Mouse (Mus musculus): ENCODE measurements around the gene Aes. TPM values are rescaled to one million over a fixed set of nuclear protein-coding genes. Genes with fewer than 3 reads are reported as not detected.

Aes gene
- 37.6 TPM for polyA plus RNA-seq (2014; fragmentation: Illumina TruSeq; extraction: RNeasy Lipid Tissue Mini Kit (QIAGEN cat#74804); ENCODE audit: low read depth, low replicate concordance)

GRCm38 (mm10) chr10:81559163-81559626, at the start of gene Aes:
TSS of gene Aes (plus strand) at chr10:81559488.

GRCm38 (mm10) chr10:81524051-81524605, 35.2 kb upstream of the Aes start, which contains the start of gene Gna15:
TSS of gene Gna15 (minus strand) at chr10:81524225.

GRCm38 (mm10) chr10:81545161-81545747, 14.0 kb upstream of the Aes start, which contains the start of gene Gna11:
TSS of gene Gna11 (minus strand) at chr10:81545190.

GRCm38 (mm10) chr10:81574081-81575056, 15.1 kb downstream of the Aes start, which contains the start of gene Tle2:
TSS of gene Tle2 (plus strand) at chr10:81574561.

GRCm38 (mm10) chr10:81600738-81601203, 41.5 kb downstream of the Aes start, which contains the start of gene Tle6:
TSS of gene Tle6 (minus strand) at chr10:81601073.

GRCm38 (mm10) chr10:81605974-81606751, 46.9 kb downstream of the Aes start, which contains the start of gene BC025920:
TSS of gene BC025920 (plus strand) at chr10:81606270.

Other genes starting within 250 kb of the Aes start
- 0.24 TPM for gene Cactin, start 238.4 kb upstream of the Aes start, polyA plus RNA-seq (2014; fragmentation: Illumina TruSeq; extraction: RNeasy Lipid Tissue Mini Kit (QIAGEN cat#74804); ENCODE audit: low read depth, low replicate concordance)
- not detected for gene Tbxa2r, start 230.8 kb upstream of the Aes start, polyA plus RNA-seq (2014; fragmentation: Illumina TruSeq; extraction: RNeasy Lipid Tissue Mini Kit (QIAGEN cat#74804); ENCODE audit: low read depth, low replicate concordance)
- gene Gipc3, start 216.2 kb upstream of the Aes start, polyA plus RNA-seq (2014; fragmentation: Illumina TruSeq; extraction: RNeasy Lipid Tissue Mini Kit (QIAGEN cat#74804); ENCODE audit: low read depth, low replicate concordance): not detected
- 4.2 TPM for gene Hmg20b, start 209.0 kb upstream of the Aes start, polyA plus RNA-seq (2014; fragmentation: Illumina TruSeq; extraction: RNeasy Lipid Tissue Mini Kit (QIAGEN cat#74804); ENCODE audit: low read depth, low replicate concordance)
- gene Mfsd12, start 202.0 kb upstream of the Aes start, polyA plus RNA-seq (2014; fragmentation: Illumina TruSeq; extraction: RNeasy Lipid Tissue Mini Kit (QIAGEN cat#74804); ENCODE audit: low read depth, low replicate concordance): 0.24 TPM
- gene 4930404N11Rik, start 193.7 kb upstream of the Aes start, polyA plus RNA-seq (2014; fragmentation: Illumina TruSeq; extraction: RNeasy Lipid Tissue Mini Kit (QIAGEN cat#74804); ENCODE audit: low read depth, low replicate concordance): not detected
- gene Fzr1, start 181.0 kb upstream of the Aes start, polyA plus RNA-seq (2014; fragmentation: Illumina TruSeq; extraction: RNeasy Lipid Tissue Mini Kit (QIAGEN cat#74804); ENCODE audit: low read depth, low replicate concordance): 0.34 TPM
- gene Dohh, start 175.1 kb upstream of the Aes start, polyA plus RNA-seq (2014; fragmentation: Illumina TruSeq; extraction: RNeasy Lipid Tissue Mini Kit (QIAGEN cat#74804); ENCODE audit: low read depth, low replicate concordance): not detected
- gene Gm48551, start 175.0 kb upstream of the Aes start, polyA plus RNA-seq (2014; fragmentation: Illumina TruSeq; extraction: RNeasy Lipid Tissue Mini Kit (QIAGEN cat#74804); ENCODE audit: low read depth, low replicate concordance): not detected
- not detected for gene Gm48552, start 170.5 kb upstream of the Aes start, polyA plus RNA-seq (2014; fragmentation: Illumina TruSeq; extraction: RNeasy Lipid Tissue Mini Kit (QIAGEN cat#74804); ENCODE audit: low read depth, low replicate concordance)
- not detected for gene Smim24, start 166.4 kb upstream of the Aes start, polyA plus RNA-seq (2014; fragmentation: Illumina TruSeq; extraction: RNeasy Lipid Tissue Mini Kit (QIAGEN cat#74804); ENCODE audit: low read depth, low replicate concordance)
- 14.6 TPM for gene Nfic, start 103.9 kb upstream of the Aes start, polyA plus RNA-seq (2014; fragmentation: Illumina TruSeq; extraction: RNeasy Lipid Tissue Mini Kit (QIAGEN cat#74804); ENCODE audit: low read depth, low replicate concordance)
- not detected for gene Celf5, start 76.8 kb upstream of the Aes start, polyA plus RNA-seq (2014; fragmentation: Illumina TruSeq; extraction: RNeasy Lipid Tissue Mini Kit (QIAGEN cat#74804); ENCODE audit: low read depth, low replicate concordance)
- gene Ncln, start 63.1 kb upstream of the Aes start, polyA plus RNA-seq (2014; fragmentation: Illumina TruSeq; extraction: RNeasy Lipid Tissue Mini Kit (QIAGEN cat#74804); ENCODE audit: low read depth, low replicate concordance): 1.6 TPM
- not detected for gene S1pr4, start 59.4 kb upstream of the Aes start, polyA plus RNA-seq (2014; fragmentation: Illumina TruSeq; extraction: RNeasy Lipid Tissue Mini Kit (QIAGEN cat#74804); ENCODE audit: low read depth, low replicate concordance)
- not detected for gene Gna15, start 35.3 kb upstream of the Aes start, polyA plus RNA-seq (2014; fragmentation: Illumina TruSeq; extraction: RNeasy Lipid Tissue Mini Kit (QIAGEN cat#74804); ENCODE audit: low read depth, low replicate concordance)
- 4.4 TPM for gene Gna11, start 14.3 kb upstream of the Aes start, polyA plus RNA-seq (2014; fragmentation: Illumina TruSeq; extraction: RNeasy Lipid Tissue Mini Kit (QIAGEN cat#74804); ENCODE audit: low read depth, low replicate concordance)
- 4.2 TPM for gene Tle2, start 15.1 kb downstream of the Aes start, polyA plus RNA-seq (2014; fragmentation: Illumina TruSeq; extraction: RNeasy Lipid Tissue Mini Kit (QIAGEN cat#74804); ENCODE audit: low read depth, low replicate concordance)
- gene Tle6, start 41.6 kb downstream of the Aes start, polyA plus RNA-seq (2014; fragmentation: Illumina TruSeq; extraction: RNeasy Lipid Tissue Mini Kit (QIAGEN cat#74804); ENCODE audit: low read depth, low replicate concordance): 0.74 TPM
- 0.53 TPM for gene BC025920, start 46.8 kb downstream of the Aes start, polyA plus RNA-seq (2014; fragmentation: Illumina TruSeq; extraction: RNeasy Lipid Tissue Mini Kit (QIAGEN cat#74804); ENCODE audit: low read depth, low replicate concordance)
- gene Sirt6, start 68.3 kb downstream of the Aes start, polyA plus RNA-seq (2014; fragmentation: Illumina TruSeq; extraction: RNeasy Lipid Tissue Mini Kit (QIAGEN cat#74804); ENCODE audit: low read depth, low replicate concordance): 0.21 TPM
- gene Ankrd24, start 69.1 kb downstream of the Aes start, polyA plus RNA-seq (2014; fragmentation: Illumina TruSeq; extraction: RNeasy Lipid Tissue Mini Kit (QIAGEN cat#74804); ENCODE audit: low read depth, low replicate concordance): 1.6 TPM
- gene Gm10778, start 89.6 kb downstream of the Aes start, polyA plus RNA-seq (2014; fragmentation: Illumina TruSeq; extraction: RNeasy Lipid Tissue Mini Kit (QIAGEN cat#74804); ENCODE audit: low read depth, low replicate concordance): 5.2 TPM
- gene Zfp433, start 145.3 kb downstream of the Aes start, polyA plus RNA-seq (2014; fragmentation: Illumina TruSeq; extraction: RNeasy Lipid Tissue Mini Kit (QIAGEN cat#74804); ENCODE audit: low read depth, low replicate concordance): 8.0 TPM
- 4.1 TPM for gene Gm3055, start 211.7 kb downstream of the Aes start, polyA plus RNA-seq (2014; fragmentation: Illumina TruSeq; extraction: RNeasy Lipid Tissue Mini Kit (QIAGEN cat#74804); ENCODE audit: low read depth, low replicate concordance)

All from liver, adult 10 weeks (tissue).